Mouse (Mus musculus) testis, postnatal 14 days (tissue): ENCODE data around the gene Tmem54.

Source experiments
- DNase-seq: peaks from one replicate; pipeline ENCODE4 v3.0.0; 2021; ENCODE audit warnings: low spot score

Tmem54 gene

DNA sequence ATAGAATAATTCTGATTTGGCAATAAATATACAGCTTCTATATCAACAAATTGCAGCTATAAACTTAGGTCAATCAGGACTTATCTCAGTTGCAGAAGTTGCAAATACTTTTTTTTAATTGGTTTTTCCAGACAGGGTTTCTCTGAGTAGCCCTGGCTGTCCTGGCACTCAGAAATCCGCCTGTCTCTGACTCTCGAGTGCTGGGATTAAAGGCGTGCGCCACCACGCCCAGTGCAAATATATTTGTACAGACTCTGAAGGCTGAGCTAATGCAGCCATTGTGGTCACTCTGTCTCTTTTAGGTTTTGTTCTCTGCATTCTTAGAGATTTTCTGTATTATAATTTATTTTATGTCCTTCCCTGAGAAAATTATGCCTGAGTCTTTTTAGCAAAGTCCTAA, 52.2 kb downstream of the Tmem54 start:
- DNase-seq: no peak

DNA sequence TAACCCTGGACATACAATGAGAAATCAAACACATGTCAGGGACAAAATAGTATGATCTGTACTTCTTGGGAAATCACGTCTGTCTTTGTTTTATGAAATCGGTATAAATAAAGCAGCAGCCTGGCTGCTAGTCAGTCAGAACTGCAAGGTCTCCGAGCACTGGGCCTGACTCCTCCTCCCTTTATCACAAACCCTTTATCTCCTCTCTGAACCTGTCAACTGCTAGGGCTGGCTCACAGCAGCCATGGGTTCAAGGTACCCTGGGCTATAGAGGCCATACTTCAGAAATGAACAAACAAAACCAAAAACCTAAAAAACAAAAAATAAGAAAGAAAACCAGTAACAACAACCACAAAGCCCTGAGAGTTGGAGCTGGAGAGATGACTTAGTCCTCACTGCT, 53.2 kb downstream of the Tmem54 start:
- no peak for DNase-seq

- no peak for DNase-seq
These were observed 55.7 kb downstream of the Tmem54 start for GRCm38 (mm10) chr4:129161076-129161475.
